Mouse (Mus musculus) ES-Bruce4 (cell line): Measurements from ENCODE around the gene Olfr644. TPM values are rescaled to one million over a fixed set of nuclear protein-coding genes. Genes with fewer than 3 reads are reported as not detected.

Source experiments
- H3K27ac ChIP-seq: 2 replicates; pipeline ENCODE4 v1.5.1; 2012; ENCODE audit warnings: low read length, inconsistent platforms; ENCODE audit not compliant: insufficient read depth
- H3K27me3 ChIP-seq: 2 replicates; pipeline ENCODE4 v1.6.1; 2012; ENCODE audit warnings: mild to moderate bottlenecking, low read length, inconsistent platforms; ENCODE audit not compliant: control insufficient read depth, poor library complexity, insufficient read depth, severe bottlenecking
- H3K36me3 ChIP-seq: 2 replicates; pipeline ENCODE4 v1.6.1; 2012; ENCODE audit warnings: inconsistent platforms, mild to moderate bottlenecking, low read length, moderate library complexity; ENCODE audit not compliant: control insufficient read depth, poor library complexity, insufficient read depth, severe bottlenecking
- H3K4me1 ChIP-seq: one replicate; pipeline ENCODE4 v1.8.1; 2011; ENCODE audit warnings: low read length; ENCODE audit not compliant: control insufficient read depth, insufficient read depth
- H3K4me3 ChIP-seq: 2 replicates; pipeline ENCODE4 v1.5.1; 2011; ENCODE audit warnings: low read depth, mild to moderate bottlenecking, low read length
- H3K9ac ChIP-seq: 2 replicates; pipeline ENCODE4 v1.6.1; 2012; ENCODE audit warnings: low read depth, mild to moderate bottlenecking, inconsistent platforms; ENCODE audit not compliant: poor library complexity, severe bottlenecking
- H3K9me3 ChIP-seq: replicated peaks from 2 replicates; pipeline ENCODE4 v1.6.1; 2012; ENCODE audit warnings: mild to moderate bottlenecking, low read length, inconsistent platforms; ENCODE audit not compliant: control insufficient read depth, poor library complexity, insufficient read depth, severe bottlenecking
- CTCF ChIP-seq: IDR thresholded peaks from one replicate; pipeline ENCODE4 v1.8.1; 2011; ENCODE audit warnings: low read depth, low read length
- EP300 ChIP-seq: IDR thresholded peaks from 2 replicates; pipeline ENCODE4 v1.6.1; 2011; ENCODE audit warnings: low read depth, low read length; ENCODE audit not compliant: insufficient read depth
- POLR2A ChIP-seq: IDR thresholded peaks from one replicate; pipeline ENCODE4 v1.8.1; 2011; ENCODE audit warnings: low read length; ENCODE audit not compliant: insufficient read depth
- polyA plus RNA-seq: library from polyadenylated mRNA; stranded (reverse); fragments of >200 nt; gene quantifications from 2 replicates; pipeline ENCODE4 v1.2.4, GENCODE M21; 2011; ENCODE audit warnings: low read depth; ENCODE audit not compliant: missing spikeins, insufficient read depth, insufficient read length

The Olfr644 gene
- polyA plus RNA-seq, 1 experiment = not detected

DNA sequence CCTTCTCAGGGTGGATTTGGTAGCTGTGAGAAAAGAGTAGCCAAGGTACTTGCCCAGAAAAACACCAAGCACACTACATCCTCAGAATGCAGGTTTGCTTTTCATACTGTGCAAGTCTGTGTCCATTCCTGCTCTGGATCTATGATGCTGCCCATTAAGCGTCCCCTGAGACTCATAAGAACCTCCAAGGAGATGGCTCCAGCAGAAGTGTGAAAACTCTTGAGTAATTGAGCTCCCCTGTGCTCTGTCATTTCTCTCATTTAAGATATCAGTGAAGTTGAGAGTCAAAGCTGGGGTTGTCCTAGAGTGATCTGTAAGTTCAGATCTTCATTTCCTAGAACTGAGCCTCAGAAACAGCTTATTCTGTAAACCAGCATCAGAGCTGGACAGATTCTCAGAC is 19.1 kb downstream of the Olfr644 start, which contains the start of gene Olfr642:
Gene Olfr642 (minus strand): TSS at position 101 of the 400 bp plus-strand sequence.
- Histone ChIP-seq H3K27me3 (no peaks in the 10 kb centered on the region), H3K4me1 (no peaks in the 10 kb centered on the region), H3K4me3 (no peak within 1 kb of the TSS), H3K27ac (no peak within 1 kb of the TSS), H3K36me3 (no peaks in the 10 kb centered on the region), H3K9me3 (no peaks in the 10 kb centered on the region), H3K9ac (no peak within 1 kb of the TSS)
- TF ChIP-seq CTCF (no peak), POLR2A (no peak), EP300 (no peak)

GRCm38 (mm10) chr7:104050745-104051144 is 20.9 kb downstream of the Olfr644 start:
- Histone ChIP-seq H3K9ac (no peak overlapping the region), H3K36me3 (no peaks in the 10 kb centered on the region), H3K27ac (no peak overlapping the region), H3K4me3 (no peak overlapping the region), H3K9me3 (no peaks in the 10 kb centered on the region), H3K27me3 (no peaks in the 10 kb centered on the region), H3K4me1 (no peaks in the 10 kb centered on the region)
- no peak for TF ChIP-seq CTCF
- TF ChIP-seq EP300 = no peak
- TF ChIP-seq POLR2A = no peak

GRCm38 (mm10) chr7:104035145-104035544 is 36.5 kb downstream of the Olfr644 start, which contains the start of gene Olfr641:
Gene Olfr641 (plus strand): TSS chr7:104035445.
- no peak within 1 kb of the TSS for H3K4me3 ChIP-seq
- H3K36me3 ChIP-seq = no peaks in the 10 kb centered on the region
- no peak within 1 kb of the TSS for H3K27ac ChIP-seq
- H3K9ac ChIP-seq = no peak within 1 kb of the TSS
- H3K4me1 ChIP-seq = no peaks in the 10 kb centered on the region
- TF ChIP-seq EP300 (no peak), CTCF (no peak), POLR2A (no peak)
- H3K9me3 ChIP-seq = no peaks in the 10 kb centered on the region
- no peaks in the 10 kb centered on the region for H3K27me3 ChIP-seq

DNA sequence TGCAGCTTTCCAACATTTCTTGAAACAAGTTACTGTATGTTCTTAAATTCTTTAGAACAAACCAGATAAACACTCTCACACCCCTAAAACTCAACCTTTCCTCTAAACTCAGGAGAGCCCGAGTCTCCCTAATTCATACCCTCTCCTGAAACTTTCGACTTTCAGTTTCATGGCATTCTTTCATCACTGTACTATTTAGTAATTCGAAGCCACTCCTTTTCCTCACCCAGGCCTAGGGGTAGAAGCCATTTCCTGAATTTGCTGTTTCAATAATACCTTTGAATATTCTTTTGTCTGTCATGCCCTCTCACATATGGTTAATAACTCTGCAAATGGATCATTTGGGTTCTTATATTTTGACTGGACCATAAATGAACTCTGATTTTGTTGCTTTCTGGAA is 44.7 kb downstream of the Olfr644 start:
- TF ChIP-seq CTCF (no peak), EP300 (no peak), POLR2A (no peak)
- H3K4me1 ChIP-seq = no peaks in the 10 kb centered on the region

GRCm38 (mm10) chr7:104025473-104025872 is 46.2 kb downstream of the Olfr644 start, which contains the start of gene Olfr640:
Gene Olfr640 (minus strand): TSS chr7:104025573.
- no peak within 1 kb of the TSS for H3K9ac ChIP-seq
- no peak within 1 kb of the TSS for H3K4me3 ChIP-seq
- no peak for TF ChIP-seq EP300
- TF ChIP-seq CTCF = no peak
- TF ChIP-seq POLR2A = no peak
- H3K36me3 ChIP-seq = no peaks in the 10 kb centered on the region
- no peak within 1 kb of the TSS for H3K27ac ChIP-seq
- H3K4me1 ChIP-seq = no peaks in the 10 kb centered on the region
- H3K9me3 ChIP-seq = no peaks in the 10 kb centered on the region
- H3K27me3 ChIP-seq = no peaks in the 10 kb centered on the region; the same call in 1 of the 2 replicates

More for the DNA sequence above, 44.7 kb downstream of the Olfr644 start:
- Histone ChIP-seq H3K4me3 (no peak overlapping the region), H3K36me3 (no peaks in the 10 kb centered on the region), H3K9ac (no peak overlapping the region), H3K27ac (no peak overlapping the region), H3K9me3 (no peaks in the 10 kb centered on the region), H3K27me3 (no peaks in the 10 kb centered on the region)

DNA sequence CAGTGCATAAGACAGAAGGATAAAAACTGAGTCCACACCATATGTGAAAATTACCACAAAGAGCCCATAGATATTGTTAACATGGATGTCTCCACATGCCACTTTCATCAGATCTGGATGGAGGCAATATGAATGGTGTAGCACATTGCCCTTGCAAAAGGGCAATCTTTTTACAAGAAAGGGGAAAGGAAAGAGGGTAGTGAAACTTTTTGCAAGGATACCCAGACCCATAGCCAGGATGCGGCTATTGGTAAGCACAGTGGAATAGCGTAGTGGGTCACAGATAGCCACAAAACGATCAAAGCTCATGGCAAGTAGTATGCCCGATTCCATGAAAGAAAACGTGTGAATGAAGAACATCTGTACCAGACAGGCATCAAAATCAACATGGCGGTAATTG is 50.0 kb downstream of the Olfr644 start:
- no peaks in the 10 kb centered on the region for H3K36me3 ChIP-seq
- no peak overlapping the region for H3K4me3 ChIP-seq
- H3K9me3 ChIP-seq = no peaks in the 10 kb centered on the region
- no peak overlapping the region for H3K27ac ChIP-seq
- no peak for TF ChIP-seq CTCF
- no peak for TF ChIP-seq EP300
- TF ChIP-seq POLR2A = no peak
- H3K27me3 ChIP-seq = no peaks in the 10 kb centered on the region; the same call in 1 of the 2 replicates
- no peak overlapping the region for H3K9ac ChIP-seq
- no peaks in the 10 kb centered on the region for H3K4me1 ChIP-seq
